Mouse (Mus musculus) spleen, adult 2 months (tissue): Measurements from ENCODE around the gene Catsperd.

ENCODE experiments used
- CTCF ChIP-seq: fragments of 200-500 bp; IDR thresholded peaks from 2 replicates; pipeline ENCODE4 v1.5.1; 2011; ENCODE audit warnings: mild to moderate bottlenecking, inconsistent platforms; ENCODE audit not compliant: insufficient read depth, insufficient read length, insufficient replicate concordance; ENCODE audit errors: extremely low read depth
- POLR2A ChIP-seq: fragments of 200-500 bp; IDR thresholded peaks from 2 replicates; pipeline ENCODE4 v1.6.1; 2011; ENCODE audit warnings: low read depth, low read length, inconsistent platforms

DNA sequence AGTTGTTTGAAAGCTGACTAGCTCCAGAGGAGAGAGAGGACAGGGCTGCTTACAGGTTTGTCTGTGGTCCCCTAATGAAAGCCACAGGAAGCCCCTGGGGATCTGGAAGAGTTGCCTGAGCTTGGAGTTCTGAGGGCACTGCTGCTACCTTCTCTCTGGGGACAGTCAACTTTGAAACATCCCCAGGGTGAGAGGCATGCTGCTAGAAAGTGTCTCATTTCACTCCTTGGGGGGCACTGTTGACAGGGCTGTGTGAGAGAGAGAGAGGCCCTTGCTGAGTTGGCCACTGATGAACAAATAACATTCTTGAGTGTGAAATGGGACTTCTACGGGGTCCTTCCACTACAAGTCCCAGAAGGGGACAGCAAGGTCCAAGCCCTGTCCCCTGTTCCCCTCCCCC is 40.2 kb upstream of the Catsperd start:
- TF ChIP-seq CTCF (no peak), POLR2A (no peak)
